Mouse (Mus musculus) heart, adult 2 months (tissue): Measurements from ENCODE around the gene Dnah8.

ENCODE experiments used
- CTCF ChIP-seq: fragments of 200-600 bp; IDR thresholded peaks from 2 replicates; pipeline ENCODE4 v1.8.1; 2022; ENCODE audit warnings: antibody characterized with exemption, mild to moderate bottlenecking, moderate library complexity
- EP300 ChIP-seq: fragments of 200-500 bp; IDR thresholded peaks from 2 replicates; pipeline ENCODE4 v1.6.1; 2011; ENCODE audit warnings: low read depth, low read length, control low read depth; ENCODE audit not compliant: insufficient read depth
- POLR2A ChIP-seq: fragments of 200-500 bp; IDR thresholded peaks from 2 replicates; pipeline ENCODE4 v1.6.1; 2011; ENCODE audit warnings: mild to moderate bottlenecking, low read depth, low read length, control low read depth; ENCODE audit not compliant: insufficient read depth

DNA sequence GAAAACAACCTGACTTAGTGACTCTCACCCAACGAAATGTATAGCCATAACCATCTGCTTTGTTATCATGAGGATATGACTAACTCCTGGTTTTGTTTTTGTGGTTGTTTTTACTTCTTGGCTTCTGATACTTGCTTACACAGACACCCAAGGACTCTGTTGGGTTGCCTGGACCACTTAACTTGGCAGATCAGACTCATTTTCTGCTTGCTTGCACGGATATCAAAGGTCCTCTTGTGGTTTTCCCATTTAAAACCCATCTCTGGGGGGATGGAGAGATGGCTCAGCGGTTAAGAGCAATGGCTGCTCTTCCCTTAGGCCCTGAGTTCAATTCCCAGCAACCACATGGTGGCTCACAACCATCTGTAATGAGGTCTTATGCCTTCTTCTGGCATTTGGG is 954 bp upstream of the Dnah8 start:
- TF ChIP-seq CTCF = no peak
- no peak for TF ChIP-seq EP300
- TF ChIP-seq POLR2A = no peak
